Mouse (Mus musculus) effector memory CD4-positive, alpha-beta T cell, adult 7 months (primary cell): ENCODE measurements around the gene Vmn2r72. TPM values are rescaled to one million over a fixed set of nuclear protein-coding genes. Genes with fewer than 3 reads are reported as not detected.

ENCODE experiments used
- polyA plus RNA-seq: library from polyadenylated mRNA; unstranded; fragments of 100-300 nt; shearing (Covaris generic); gene quantifications from one replicate; pipeline ENCODE4 v1.2.1, GENCODE M21; 2017

Gene Vmn2r72
- polyA plus RNA-seq, result not detected

DNA sequence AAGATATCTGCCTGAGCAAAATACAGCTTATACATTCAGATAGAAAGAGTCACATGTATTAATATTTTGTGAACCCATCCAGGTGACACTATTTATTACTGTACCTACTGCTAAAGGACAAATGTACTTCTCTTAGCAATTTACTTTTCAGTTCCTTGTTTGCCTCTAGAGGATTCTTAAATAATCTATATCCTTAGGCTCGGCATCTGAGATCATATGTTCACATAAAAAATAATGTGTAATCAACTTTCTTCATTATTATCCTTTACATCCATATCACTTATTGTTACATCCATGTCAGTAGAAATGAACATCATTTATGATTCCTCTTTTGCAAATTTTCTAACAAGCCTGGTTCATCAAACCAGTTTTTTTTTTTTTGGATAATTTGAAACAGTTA lies at the start of gene Vmn2r72:
TSS of gene Vmn2r72 (minus strand) at position 101 of the 400 bp plus-strand sequence.

Other genes starting within 250 kb of the Vmn2r72 start
- gene Vmn2r71, start 192.0 kb downstream of the Vmn2r72 start, polyA plus RNA-seq, result not detected
- gene Vmn2r70, start 185.9 kb downstream of the Vmn2r72 start, polyA plus RNA-seq, result 0.09 TPM
- gene Vmn2r73, start 121.2 kb upstream of the Vmn2r72 start, polyA plus RNA-seq, result not detected
- gene Vmn2r74, start 206.5 kb upstream of the Vmn2r72 start, polyA plus RNA-seq, result 0.05 TPM